ENCODE assay signal across 11 mouse cellular contexts in genomic region chr14:47096357-47096756, GRCm38 (mm10).
A peak's percentile ranks its signal among the peaks of the same experiment; 100 is the strongest.
DNase-seq lines count a peak whose midpoint lies in the region; ATAC-seq and TF ChIP-seq lines count a peak whose summit lies in the region.
"Had no signal": no experiment of that assay in that cellular context is flagged by ENCODE, and none has a peak within 500 bp of the region (broad histone marks: within the 10 kb centered on the region; RNA-seq: fewer than 3 reads in every experiment).

No protein-coding gene starts in this region.

- peak; percentile 60 for ATAC-seq in lung, postnatal 0 days
- ATAC-seq in heart, embryonic 15.5 days (replicated peaks; ENCODE audit: insufficient number of reproducible peaks, insufficient read depth, low FRiP score, low read depth), result peak; percentile 70
- ATAC-seq in monocyte, adult 5-6 weeks (replicated peaks; ENCODE audit: insufficient number of reproducible peaks, low FRiP score, low TSS enrichment, poor library complexity, severe bottlenecking), result no peak
- ATAC-seq: midbrain, embryonic 13.5 days had no signal

- H3K9me3 ChIP-seq in lung, postnatal 0 days (ENCODE audit: low read length), result no peaks in the 10 kb centered on the region
- no peaks in the 10 kb centered on the region for H3K9me3 ChIP-seq in heart, embryonic 15.5 days (replicated peaks)
- H3K9me3 ChIP-seq: midbrain, embryonic 13.5 days had no signal

- H3K4me3 ChIP-seq in cerebellum, adult 2 months (replicated peaks; ENCODE audit: insufficient read depth, low read depth, low read length), result no peak overlapping the region
- H3K4me3 ChIP-seq in lung, postnatal 0 days (ENCODE audit: low read depth, low read length), result no peak overlapping the region
- H3K4me3 ChIP-seq in heart, embryonic 15.5 days, result no peak overlapping the region
- H3K4me3 ChIP-seq: midbrain, embryonic 13.5 days had no signal

- H3K9ac ChIP-seq in lung, postnatal 0 days (replicated peaks; ENCODE audit: low read depth), result no peak overlapping the region
- H3K9ac ChIP-seq in heart, embryonic 15.5 days, result no peak overlapping the region
- H3K9ac ChIP-seq: hindbrain, embryonic 14.5 days; midbrain, embryonic 13.5 days had no signal

- TF ChIP-seq CTCF in cerebellum, adult 2 months (IDR thresholded peaks at IDR 0.05; ENCODE audit: borderline replicate concordance, insufficient read depth, low read depth, low read length), result no peak
- TF ChIP-seq CTCF in lung, postnatal 0 days (IDR thresholded peaks at IDR 0.05), result no peak

- no peaks in the 10 kb centered on the region for H3K36me3 ChIP-seq in lung, postnatal 0 days (ENCODE audit: insufficient read depth, low read length)
- peaks cover 12% of the 10 kb centered on the region; the same call in 1 of the 2 replicates for H3K36me3 ChIP-seq in heart, embryonic 15.5 days
- H3K36me3 ChIP-seq: midbrain, embryonic 13.5 days had no signal

- H3K27me3 ChIP-seq in cerebellum, adult 2 months (ENCODE audit: control insufficient read depth, insufficient read depth, low read length), result no peaks in the 10 kb centered on the region
- H3K27me3 ChIP-seq in lung, postnatal 0 days (replicated peaks; ENCODE audit: insufficient read depth, low read length), result no peaks in the 10 kb centered on the region
- no peaks in the 10 kb centered on the region for H3K27me3 ChIP-seq in heart, embryonic 15.5 days
- H3K27me3 ChIP-seq: midbrain, embryonic 13.5 days had no signal

- no peak overlapping the region for H3K27ac ChIP-seq in cerebellum, adult 2 months (ENCODE audit: insufficient read depth, low read length)
- H3K27ac ChIP-seq in lung, postnatal 0 days (ENCODE audit: low read length), result no peak overlapping the region
- H3K27ac ChIP-seq in heart, embryonic 15.5 days, result peak overlapping the region; percentile 75
- H3K27ac ChIP-seq: hindbrain, embryonic 14.5 days; midbrain, embryonic 13.5 days had no signal

- DNase-seq in cerebellum, postnatal 10 days, result peak; percentile 47 to 62
- DNase-seq in cerebellum, adult 2 months, result no peak
- peak; percentile 56 for DNase-seq in lung, postnatal 0 days (ENCODE audit: low spot score)
- no peak for DNase-seq in lung, postnatal 36 days
- DNase-seq in layer of hippocampus, postnatal 36 days, result peak; percentile 19 to 29
- DNase-seq in left cerebral cortex, adult 9 months (ENCODE audit: low spot score in 2 of 2), result no peak
- DNase-seq: right cerebral cortex, postnatal 4 days had no signal

- no peak for TF ChIP-seq EP300 in lung, postnatal 0 days (IDR thresholded peaks at IDR 0.05)

- WGBS in cerebellum, adult 2 months, result 53% methylated on average over 5 of the region's 5 CpGs
- WGBS in lung, postnatal 0 days, result 72% methylated on average over 5 of the region's 5 CpGs
- WGBS in heart, embryonic 15.5 days, result 32% methylated on average over 5 of the region's 5 CpGs

- no peak for TF ChIP-seq POLR2A in cerebellum, adult 2 months (IDR thresholded peaks at IDR 0.05; ENCODE audit: borderline replicate concordance, insufficient read depth, low read length)

- no peak overlapping the region for H3K4me2 ChIP-seq in lung, postnatal 0 days (replicated peaks; ENCODE audit: low read depth, low read length)
- H3K4me2 ChIP-seq in heart, embryonic 15.5 days, result no peak overlapping the region
- H3K4me2 ChIP-seq: hindbrain, embryonic 14.5 days; midbrain, embryonic 13.5 days had no signal

- H3K4me1 ChIP-seq in cerebellum, adult 2 months (ENCODE audit: control insufficient read depth, insufficient read depth, low read length), result no peaks in the 10 kb centered on the region
- peaks cover 12% of the 10 kb centered on the region; the same call in 1 of the 2 replicates for H3K4me1 ChIP-seq in lung, postnatal 0 days (ENCODE audit: insufficient read depth, low read depth, low read length)
- H3K4me1 ChIP-seq in heart, embryonic 15.5 days (replicated peaks), result peaks cover 20% of the 10 kb centered on the region

Comparison
In these comparisons a context has a peak if more than half of its experiments do, and no peak if none do; other contexts are left out.
1. DNase-seq: peak in cerebellum, postnatal 10 days (2 of 2), lung, postnatal 0 days (single experiment) and layer of hippocampus, postnatal 36 days (2 of 2); none in cerebellum, adult 2 months (0 of 2), lung, postnatal 36 days (single experiment) and left cerebral cortex, adult 9 months (0 of 2).